In the genomic region with DNA sequence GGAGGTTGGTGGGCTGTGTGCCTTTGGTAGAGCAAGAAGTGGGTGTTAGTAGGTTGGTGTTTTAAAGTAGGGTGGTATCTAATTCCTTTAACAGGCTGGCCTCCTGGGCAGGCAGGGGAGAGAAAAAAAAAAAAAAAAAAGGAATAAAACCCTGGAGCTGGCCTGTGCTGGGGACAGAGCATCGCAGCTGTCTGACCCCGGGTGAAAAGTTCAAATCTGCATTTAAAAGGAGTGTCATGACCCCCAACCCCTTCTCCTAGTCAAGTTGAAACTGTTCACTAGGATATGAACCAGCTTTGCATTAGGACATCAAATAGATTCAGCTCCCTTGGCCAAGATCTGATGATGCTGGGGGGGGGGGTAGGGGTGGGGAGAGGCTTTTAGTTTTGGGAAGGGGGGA, we compare ENCODE assay signal across 32 mouse cellular contexts.
DNase-seq lines count a peak whose midpoint lies in the region; ATAC-seq and TF ChIP-seq lines count a peak whose summit lies in the region.
"Had no signal": no experiment of that assay in that cellular context is flagged by ENCODE, and none has a peak within 500 bp of the region (broad histone marks: within the 10 kb centered on the region; RNA-seq: fewer than 3 reads in every experiment).

No protein-coding gene starts in this region.

- H3K4me1 ChIP-seq in heart, embryonic 10.5 days = peaks cover 94% of the 10 kb centered on the region
- peaks cover 2 to 24% of the 10 kb centered on the region in 2 experiments; a peak in 2 of 4 replicates for H3K4me1 ChIP-seq in CH12.LX (ENCODE audit: control insufficient read depth in 1 of 2, insufficient read depth in 2 of 2)
- H3K4me1 ChIP-seq in ES-E14 (ENCODE audit: control insufficient read depth in 2 of 2, insufficient read depth in 2 of 2, low read length in 2 of 2, poor library complexity in 1 of 2) = peaks cover 11 to 61% of the 10 kb centered on the region in 2 experiments
- peaks cover 100% of the 10 kb centered on the region for H3K4me1 ChIP-seq in embryonic facial prominence, embryonic 10.5 days

- no peaks in the 10 kb centered on the region for H3K79me2 ChIP-seq in CH12.LX (replicated peaks; ENCODE audit: control insufficient read depth, extremely low read depth, insufficient read depth, poor library complexity, severe bottlenecking)

- no peak for TF ChIP-seq POLR2A in CH12.LX (IDR thresholded peaks at IDR 0.05; ENCODE audit: low read depth, low read length)

- ATAC-seq in CD4-positive, CD25-positive, alpha-beta regulatory T cell, adult 4 months = no peak
- ATAC-seq: forebrain, embryonic 13.5 days; hindbrain, embryonic 16.5 days; liver, embryonic 12.5 days; liver, postnatal 0 days; midbrain, embryonic 16.5 days; Patski had no signal

- TF ChIP-seq RAD21 in CH12.LX (IDR thresholded peaks at IDR 0.05; ENCODE audit: low read depth, low read length) = no peak

- no peaks in the 10 kb centered on the region for H3K9me3 ChIP-seq in heart, embryonic 10.5 days
- H3K9me3 ChIP-seq in CH12.LX (replicated peaks; ENCODE audit: low read length) (no peaks in the 10 kb centered on the region), ES-E14 (ENCODE audit: control insufficient read depth, insufficient read depth, low read depth, low read length) (no peaks in the 10 kb centered on the region)
- H3K9me3 ChIP-seq in embryonic facial prominence, embryonic 10.5 days = no peaks in the 10 kb centered on the region
- H3K9me3 ChIP-seq: embryonic facial prominence, embryonic 15.5 days; forebrain, embryonic 13.5 days; heart, embryonic 13.5 days; kidney, embryonic 15.5 days; liver, embryonic 12.5 days; megakaryocyte, embryonic 14.5 days had no signal

- DNase-seq in heart, embryonic 10.5 days (ENCODE audit: low spot score) = no peak
- DNase-seq in heart, adult 11 months = no peak
- no peak for DNase-seq in CH12.LX (ENCODE audit: extremely low read depth)
- DNase-seq in ES-E14 (ENCODE audit: low read depth, low spot score) = no peak
- DNase-seq in embryonic facial prominence, embryonic 10.5 days (ENCODE audit: low spot score) = no peak
- DNase-seq in cerebellum, postnatal 4 days (ENCODE audit: low spot score in 2 of 2) = no peak
- DNase-seq in thymus, postnatal 0 days (ENCODE audit: low spot score) = no peak
- DNase-seq: adrenal gland, adult 2 months; adrenal gland, postnatal 36 days; cerebellum, adult 18-20 months; cerebellum, postnatal 14 days; gastrocnemius, postnatal 36 days; heart, adult 2 months; heart, postnatal 10 days; kidney, adult 18-20 months; kidney, postnatal 36 days; liver, postnatal 0 days; lung, postnatal 36 days; spleen, adult 18-20 months; thymus, adult 18-20 months; thymus, postnatal 36 days had no signal

- dilution Hi-C loops in CH12.LX (cut with MboI; ENCODE audit: extremely low pct_ligation_motif_present, extremely low pct_unique_long_range_greater_than_20kb, low sequenced_read_pairs) = no loop called here

- no peaks in the 10 kb centered on the region for H3K36me3 ChIP-seq in heart, embryonic 10.5 days
- H3K36me3 ChIP-seq in CH12.LX (replicated peaks in 1 of 2; ENCODE audit: control insufficient read depth in 1 of 2, insufficient read depth in 1 of 2, low read length in 1 of 2) (no peaks in the 10 kb centered on the region), ES-E14 (ENCODE audit: control insufficient read depth, insufficient read depth, low read length, poor library complexity, severe bottlenecking) (no peaks in the 10 kb centered on the region)
- H3K36me3 ChIP-seq in embryonic facial prominence, embryonic 10.5 days (replicated peaks) = no peaks in the 10 kb centered on the region
- H3K36me3 ChIP-seq: embryonic facial prominence, embryonic 15.5 days; heart, embryonic 13.5 days; kidney, embryonic 15.5 days; liver, embryonic 12.5 days had no signal

- no peaks in the 10 kb centered on the region for H3K27me3 ChIP-seq in heart, embryonic 10.5 days (ENCODE audit: insufficient read depth, poor library complexity, severe bottlenecking)
- H3K27me3 ChIP-seq in CH12.LX (replicated peaks) = no peaks in the 10 kb centered on the region
- H3K27me3 ChIP-seq in embryonic facial prominence, embryonic 10.5 days (replicated peaks; ENCODE audit: low read depth, poor library complexity, severe bottlenecking) = no peaks in the 10 kb centered on the region
- H3K27me3 ChIP-seq: embryonic facial prominence, embryonic 15.5 days; heart, embryonic 13.5 days; kidney, embryonic 15.5 days; liver, embryonic 12.5 days; Patski had no signal

- no peak for TF ChIP-seq EP300 in CH12.LX (IDR thresholded peaks at IDR 0.05; ENCODE audit: low read length)

- no peak for TF ChIP-seq CTCF in CH12.LX (conservative IDR thresholded peaks at IDR 0.05 in 1 of 2, IDR thresholded peaks at IDR 0.05 in 1 of 2; ENCODE audit: low read depth in 2 of 2, low read length in 2 of 2)

- in situ Hi-C loops in CH12.LX (cut with MboI; ENCODE audit: low pct_ligation_motif_present, low pct_unique_long_range_greater_than_20kb, low sequenced_read_pairs) (no loop called here), ES-E14 (cut with MboI; ENCODE audit: low sequenced_read_pairs in 2 of 2, unreplicated experiment in 2 of 2) (no loop called here)

- peak overlapping the region; percentile 21; the same call in 1 of the 2 replicates for H3K4me2 ChIP-seq in CH12.LX (ENCODE audit: insufficient read depth, low read depth, poor library complexity, severe bottlenecking)
- H3K4me2 ChIP-seq: embryonic facial prominence, embryonic 15.5 days; forebrain, embryonic 13.5 days; heart, embryonic 13.5 days; kidney, embryonic 15.5 days had no signal

- no peak overlapping the region for H3K4me3 ChIP-seq in heart, embryonic 10.5 days
- H3K4me3 ChIP-seq in CH12.LX (replicated peaks in 1 of 3; ENCODE audit: low read depth in 2 of 3, low read length in 2 of 3, poor library complexity in 1 of 3) = no peak overlapping the region
- H3K4me3 ChIP-seq in ES-E14 (ENCODE audit: insufficient read depth in 1 of 2, low read depth in 1 of 2, low read length in 2 of 2, poor library complexity in 1 of 2, severe bottlenecking in 1 of 2) = no peak overlapping the region
- H3K4me3 ChIP-seq in embryonic facial prominence, embryonic 10.5 days = 0 out of 2 replicates have a peak overlapping the region, but pooled peaks have one; percentile 34
- H3K4me3 ChIP-seq: embryonic facial prominence, embryonic 15.5 days; forebrain, embryonic 13.5 days; heart, adult 2 months; heart, embryonic 13.5 days; kidney, embryonic 15.5 days; liver, embryonic 12.5 days; megakaryocyte, embryonic 14.5 days had no signal

- peak overlapping the region; percentile 56; the same call in 1 of the 2 replicates for H3K27ac ChIP-seq in heart, embryonic 10.5 days
- H3K27ac ChIP-seq in CH12.LX (ENCODE audit: insufficient read depth, low read depth) (no peak overlapping the region), ES-E14 (ENCODE audit: insufficient read depth, low read depth, low read length, poor library complexity, severe bottlenecking) (peak overlapping the region; percentile 78; the same call in 1 of the 2 replicates)
- H3K27ac ChIP-seq in embryonic facial prominence, embryonic 10.5 days (replicated peaks) = peak overlapping the region; percentile 77
- H3K27ac ChIP-seq: embryonic facial prominence, embryonic 15.5 days; forebrain, embryonic 13.5 days; heart, adult 2 months; heart, embryonic 13.5 days; liver, embryonic 12.5 days; stomach, postnatal 0 days had no signal

- H3K9ac ChIP-seq in CH12.LX (ENCODE audit: insufficient read depth, low read depth) (no peak overlapping the region), ES-E14 (ENCODE audit: insufficient read depth, low read depth, low read length, poor library complexity, severe bottlenecking) (no peak overlapping the region; the same call in 1 of the 2 replicates)
- H3K9ac ChIP-seq: embryonic facial prominence, embryonic 15.5 days; forebrain, embryonic 13.5 days; heart, embryonic 13.5 days; kidney, embryonic 15.5 days; liver, embryonic 12.5 days; liver, postnatal 0 days had no signal

- 13% methylated on average over 2 of the region's 2 CpGs for WGBS in heart, embryonic 10.5 days
- WGBS in embryonic facial prominence, embryonic 10.5 days = 1% methylated on average over 2 of the region's 2 CpGs

TF ChIP-seq in CH12.LX, 34 proteins besides CTCF, POLR2A, EP300 and RAD21:
- TF ChIP-seq NRF1 (IDR thresholded peaks at IDR 0.05; ENCODE audit: low read depth, low read length) = no peak
- no peak for TF ChIP-seq ZC3H11A (IDR thresholded peaks at IDR 0.05; ENCODE audit: low read depth, low read length)
- no peak for TF ChIP-seq TCF12 (IDR thresholded peaks at IDR 0.05; ENCODE audit: low read depth, low read length)
- TF ChIP-seq ETS1 (conservative IDR thresholded peaks at IDR 0.05; ENCODE audit: low read depth, low read length) = no peak
- no peak for TF ChIP-seq USF1 (IDR thresholded peaks at IDR 0.05; ENCODE audit: low read depth, low read length)

TF ChIP-seq in ES-E14, 5 proteins besides CTCF, POLR2A, EP300 and RAD21:
- TF ChIP-seq ZC3H11A (IDR thresholded peaks at IDR 0.05; ENCODE audit: borderline replicate concordance, low read depth, low read length) = no peak
- TF ChIP-seq MAFK (IDR thresholded peaks at IDR 0.05; ENCODE audit: insufficient read depth, low read depth, low read length) = no peak
- TF ChIP-seq ZNF384 (IDR thresholded peaks at IDR 0.05; ENCODE audit: low read depth, low read length) = peak; percentile 93
